Mouse (Mus musculus) liver, embryonic 14.5 days (tissue): ENCODE results near the gene Gas1.

Experiments used
- CTCF ChIP-seq: IDR thresholded peaks from 2 replicates; pipeline ENCODE4 v1.5.1; 2016; ENCODE audit warnings: antibody characterized with exemption, low read depth, control low read depth
- EP300 ChIP-seq: IDR thresholded peaks from 2 replicates; pipeline ENCODE4 v1.6.1; 2016; ENCODE audit warnings: antibody characterized with exemption, low read depth

- TF ChIP-seq CTCF (no peak), EP300 (no peak)
Observed at GRCm38 (mm10) chr13:60179641-60180040, 2.5 kb upstream of the Gas1 start.
